Mouse (Mus musculus) right cerebral cortex, postnatal 4 days (tissue): ENCODE measurements at regions not wholly inside any gene's neighbourhood (a gene's known extent, or its start where the extent isn't known, plus 50 kb on each side); places are given as distances from the start of the nearest gene placed in this dataset.

Experiments used
- DNase-seq: peaks from one replicate; pipeline ENCODE4 v3.0.0-alpha.2; 2022

- no peak for DNase-seq
Observed at GRCm38 (mm10) chr9:49946857-49947256, 148.1 kb upstream of the Ncam1 start.

DNA sequence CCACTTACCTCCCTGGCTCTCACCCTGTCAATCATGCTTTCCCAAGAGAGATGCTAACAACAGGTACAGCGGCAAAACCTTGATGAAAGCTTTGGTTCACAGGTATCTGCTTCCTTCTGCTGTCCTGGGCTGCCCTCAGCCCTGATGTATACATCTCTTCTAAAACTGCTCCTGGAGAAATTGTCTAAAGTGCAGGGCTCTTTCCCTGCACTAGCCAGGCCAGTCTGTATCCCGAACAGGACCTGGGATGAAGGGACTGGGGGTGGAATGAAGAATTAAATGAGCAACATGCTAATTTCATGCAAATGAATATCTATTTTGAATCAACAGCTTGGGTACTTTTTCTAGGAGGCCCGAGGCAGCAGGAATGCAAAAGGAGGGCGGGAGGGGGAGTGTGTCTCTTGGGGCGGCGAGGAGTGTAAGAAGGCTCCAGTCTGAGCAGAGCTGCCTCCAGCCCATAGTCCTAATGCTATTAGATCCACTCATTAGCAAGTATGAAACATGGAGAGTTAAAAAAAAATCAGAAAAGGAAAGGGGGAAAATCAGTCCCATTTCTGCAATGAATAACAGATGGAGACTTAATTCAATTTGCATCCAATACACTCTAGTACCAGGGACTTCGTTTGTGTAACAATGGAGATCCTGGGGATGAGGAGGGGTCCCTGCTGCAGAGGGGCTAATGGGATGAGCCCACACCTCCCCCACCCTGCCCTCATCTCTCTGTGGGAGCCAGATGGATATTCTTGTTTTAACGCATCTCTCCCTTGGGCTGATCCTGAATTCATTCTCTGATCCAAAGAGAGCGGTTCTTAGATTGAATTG, 137.0 kb upstream of the Ncam1 start:
- DNase-seq: peak; percentile 45

GRCm38 (mm10) chr9:49928041-49928656, 129.4 kb upstream of the Ncam1 start:
- DNase-seq: no peak

GRCm38 (mm10) chr9:49927281-49927680, 128.6 kb upstream of the Ncam1 start:
- no peak for DNase-seq

- no peak for DNase-seq
Observed at GRCm38 (mm10) chr9:49925796-49926195, 127.1 kb upstream of the Ncam1 start.

DNA sequence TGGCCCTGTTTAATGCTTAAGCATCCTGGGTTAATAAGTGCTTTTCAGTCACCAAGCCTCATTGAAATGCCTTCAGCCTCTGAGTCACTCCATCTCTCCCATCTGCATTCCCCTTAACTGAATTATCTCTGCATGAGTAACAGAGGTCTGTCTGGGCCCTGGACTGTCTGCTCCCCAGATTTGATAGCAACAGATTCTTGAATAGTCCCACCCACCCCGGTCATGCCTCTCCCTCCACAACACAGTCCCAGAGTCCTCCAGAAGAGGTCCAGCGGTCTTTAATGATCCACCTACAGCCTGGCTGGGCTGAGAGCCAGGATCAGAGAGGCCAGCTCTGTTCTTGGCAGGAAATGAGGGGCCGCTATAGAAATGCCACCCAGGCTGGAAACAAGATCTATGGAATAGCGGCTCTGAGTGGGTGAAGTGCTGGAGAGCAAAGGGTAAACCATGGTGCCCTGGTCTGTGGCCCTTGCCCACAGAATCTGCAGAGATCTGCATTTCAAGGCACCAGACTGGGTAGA, 125.3 kb upstream of the Ncam1 start:
- no peak for DNase-seq

DNA sequence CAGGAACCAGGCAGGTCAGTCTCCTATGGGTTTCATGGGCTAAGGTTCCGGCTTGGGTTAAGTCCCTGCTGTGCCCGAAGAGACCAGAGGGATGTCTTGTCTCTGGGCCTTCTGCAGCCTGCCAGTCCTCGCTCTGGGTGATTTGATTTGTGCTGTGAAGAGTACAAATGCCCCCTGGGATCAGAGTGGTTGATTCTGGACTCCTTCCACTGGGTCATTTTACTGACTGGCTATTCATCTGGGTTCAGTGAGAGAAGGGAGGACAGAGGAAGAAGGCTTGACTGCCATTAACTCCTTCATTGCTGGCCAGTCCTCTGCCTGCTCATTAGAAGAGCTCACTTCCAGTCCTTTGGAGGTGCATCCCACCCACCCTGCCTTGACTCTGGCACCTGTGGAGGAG, 124.0 kb upstream of the Ncam1 start:
- DNase-seq: no peak

DNA sequence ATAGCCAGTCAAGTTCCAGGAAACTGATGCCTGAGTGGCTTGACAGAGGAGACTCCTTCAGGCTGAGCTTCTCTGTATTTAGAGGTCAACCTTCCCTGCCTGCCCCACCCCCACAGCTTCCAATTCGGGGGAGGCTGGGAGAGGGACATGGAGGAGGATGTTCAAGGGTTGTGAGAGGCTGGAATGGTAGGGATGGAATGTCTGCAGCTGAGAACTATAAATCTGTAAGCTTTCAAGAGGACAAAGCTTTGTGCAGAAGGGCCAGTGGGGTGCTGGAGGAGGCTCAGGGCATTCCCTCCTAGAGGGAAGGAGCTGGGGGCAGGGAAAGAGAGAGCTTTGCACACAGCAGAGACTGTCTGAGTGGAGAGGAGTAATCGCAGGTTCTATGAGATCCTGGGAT, 123.4 kb upstream of the Ncam1 start:
- DNase-seq: no peak

GRCm38 (mm10) chr9:49921306-49921705, 122.6 kb upstream of the Ncam1 start:
- DNase-seq: no peak

DNA sequence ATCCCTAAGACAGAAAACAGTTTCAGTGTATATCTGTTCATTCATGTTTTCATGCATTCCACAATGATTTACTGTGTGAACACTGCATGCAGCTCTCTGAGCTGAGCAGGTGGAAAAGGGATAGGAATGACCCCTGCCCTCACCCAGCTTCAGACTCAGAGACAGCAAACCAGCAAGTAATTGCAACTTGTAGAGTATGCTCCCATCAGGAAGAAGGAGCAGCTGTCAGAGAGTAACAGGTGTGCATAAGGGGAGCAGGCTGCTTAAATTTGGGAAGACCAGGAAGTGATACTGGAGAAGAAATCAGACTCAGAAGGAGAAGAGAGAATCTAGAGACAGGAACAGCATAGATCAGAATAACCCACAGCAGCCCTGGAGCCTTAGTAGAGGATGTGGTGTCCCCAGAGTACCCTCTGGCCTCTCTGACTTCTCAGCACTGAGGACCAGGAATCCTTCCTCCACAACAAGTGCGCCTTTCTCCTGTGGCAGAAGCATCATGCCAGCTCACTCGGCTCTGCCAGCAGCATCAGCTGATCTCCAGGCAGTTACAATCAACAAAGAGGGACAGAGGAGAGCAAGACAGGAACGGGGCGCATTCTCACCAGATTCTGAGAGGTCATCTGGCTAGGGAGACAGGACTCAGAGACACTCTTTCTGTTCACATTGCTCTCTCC, 116.5 kb upstream of the Ncam1 start:
- DNase-seq: no peak

- no peak for DNase-seq
Observed at GRCm38 (mm10) chr9:49913677-49914076, 115.0 kb upstream of the Ncam1 start.

DNA sequence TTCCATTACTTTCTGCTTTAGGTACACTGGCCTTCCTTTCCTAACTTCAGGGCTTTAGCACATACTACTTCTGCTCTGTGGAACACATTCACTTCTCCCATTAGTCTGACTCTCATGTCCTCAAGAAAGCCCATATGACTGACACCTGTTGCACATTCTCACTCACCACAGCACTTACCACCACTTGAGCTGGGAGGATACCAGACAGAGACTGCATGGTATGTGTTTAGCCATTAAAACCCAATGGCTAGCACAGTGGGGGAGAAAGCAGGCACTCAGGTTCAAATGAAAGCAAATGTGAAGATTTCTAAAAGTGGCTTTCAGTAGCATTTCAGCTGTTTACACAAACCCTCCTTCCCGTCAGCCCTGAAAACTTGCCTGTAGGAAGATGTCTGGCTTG, 113.6 kb upstream of the Ncam1 start:
- no peak for DNase-seq

GRCm38 (mm10) chr9:49906306-49906705, 107.6 kb upstream of the Ncam1 start:
- no peak for DNase-seq

DNA sequence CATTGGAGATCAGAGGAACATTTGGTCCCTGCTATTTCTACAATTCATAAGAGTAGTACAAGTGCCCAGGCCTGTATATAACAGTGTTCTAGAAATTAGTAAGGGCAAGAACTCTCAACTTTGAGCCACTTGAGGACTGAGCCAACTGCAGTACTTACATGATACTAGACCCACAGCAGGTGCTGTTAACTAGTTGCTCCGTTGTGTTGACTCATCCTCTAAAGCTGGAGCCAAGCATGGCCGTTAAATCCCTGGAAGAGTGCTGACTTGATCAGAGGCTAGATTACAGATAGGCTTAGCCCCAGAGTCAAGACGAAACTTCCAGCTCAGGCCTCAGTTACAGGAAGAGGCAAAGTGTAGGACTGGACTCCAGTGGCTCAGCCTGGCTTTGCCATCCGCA, 107.0 kb upstream of the Ncam1 start:
- no peak for DNase-seq

GRCm38 (mm10) chr9:49898947-49899346, 100.2 kb upstream of the Ncam1 start:
- DNase-seq: no peak

- DNase-seq: no peak
Observed at GRCm38 (mm10) chr9:49884516-49885343, 86.0 kb upstream of the Ncam1 start.

DNA sequence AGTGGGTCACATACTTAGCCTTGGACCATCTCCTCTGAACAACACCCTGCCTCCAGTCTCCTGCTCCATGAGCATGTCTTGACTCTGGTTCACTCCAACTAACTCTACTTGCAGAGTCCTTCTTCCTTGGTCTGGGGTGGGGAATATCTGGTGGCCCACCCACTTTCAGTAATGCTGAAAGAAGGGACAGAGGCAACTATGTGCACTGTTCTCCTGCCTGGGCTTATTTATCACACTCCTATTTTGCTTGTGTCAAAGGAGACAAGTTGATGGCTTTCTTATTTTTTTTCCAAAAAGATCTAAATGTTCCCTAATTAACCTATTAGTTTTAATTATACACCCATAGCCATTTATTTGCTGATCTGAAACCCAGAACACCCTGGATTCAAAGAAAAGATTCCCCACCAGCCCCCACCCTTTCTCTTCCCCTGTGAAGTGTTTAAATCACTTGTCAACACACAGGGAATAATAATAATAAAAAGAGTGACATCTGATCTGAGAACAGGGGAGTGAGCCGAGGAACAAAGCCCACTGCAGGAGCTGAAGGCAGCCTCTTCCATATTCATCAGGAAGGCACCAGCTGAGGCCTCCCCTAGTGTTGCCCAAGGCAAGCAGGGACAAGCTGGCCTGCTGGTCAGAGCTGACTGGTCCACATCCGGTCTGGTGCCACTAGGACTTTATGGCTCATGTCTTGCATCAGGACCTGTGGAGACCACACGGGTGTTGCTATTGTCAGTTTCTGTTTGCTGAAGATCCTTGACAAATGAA, 80.8 kb upstream of the Ncam1 start:
- DNase-seq: no peak

- no peak for DNase-seq
Observed at GRCm38 (mm10) chr9:49874881-49875280, 76.2 kb upstream of the Ncam1 start.

- DNase-seq: peak; percentile 37
Observed at GRCm38 (mm10) chr9:49873550-49873949, 74.8 kb upstream of the Ncam1 start.

DNA sequence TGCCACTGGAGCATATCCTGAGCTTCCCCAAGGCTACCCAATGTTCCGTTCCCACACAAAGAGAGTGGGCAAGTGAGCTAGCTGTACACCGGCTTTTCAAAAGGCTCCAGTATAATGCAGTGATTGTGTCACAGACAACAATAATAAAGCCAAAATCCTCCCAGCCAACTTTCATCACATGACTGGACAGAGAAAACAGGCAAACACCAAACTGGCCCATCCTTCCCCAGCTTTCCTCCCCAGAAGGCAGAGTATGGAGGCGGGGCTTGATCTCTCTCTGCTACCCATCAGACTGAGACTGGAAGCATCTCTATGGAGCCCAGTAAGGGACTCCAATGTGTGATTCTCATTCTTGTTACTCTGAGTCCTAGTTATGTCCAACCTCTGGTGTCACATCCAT, 52.8 kb upstream of the Ncam1 start:
- no peak for DNase-seq

DNA sequence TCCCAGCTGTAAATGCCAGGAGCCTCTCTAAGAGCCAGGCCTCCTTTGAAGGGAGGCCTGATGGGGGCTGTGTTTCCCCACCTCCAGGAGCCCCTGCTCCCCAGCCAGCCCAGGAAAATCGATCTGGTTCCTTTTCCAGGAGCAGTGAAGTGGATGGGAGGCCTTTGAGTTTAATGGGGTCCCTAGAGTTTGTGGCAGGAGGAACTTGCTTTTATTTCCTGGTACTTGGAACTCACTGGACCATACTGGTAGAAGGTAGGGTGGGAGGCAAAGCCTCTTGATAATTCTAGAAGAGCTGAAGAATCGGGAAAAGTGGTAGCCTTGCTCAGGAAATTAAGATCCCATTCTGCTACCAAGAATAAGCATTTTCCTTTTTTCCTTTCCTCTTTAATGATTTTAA, 50.7 kb upstream of the Ncam1 start:
- no peak for DNase-seq

DNA sequence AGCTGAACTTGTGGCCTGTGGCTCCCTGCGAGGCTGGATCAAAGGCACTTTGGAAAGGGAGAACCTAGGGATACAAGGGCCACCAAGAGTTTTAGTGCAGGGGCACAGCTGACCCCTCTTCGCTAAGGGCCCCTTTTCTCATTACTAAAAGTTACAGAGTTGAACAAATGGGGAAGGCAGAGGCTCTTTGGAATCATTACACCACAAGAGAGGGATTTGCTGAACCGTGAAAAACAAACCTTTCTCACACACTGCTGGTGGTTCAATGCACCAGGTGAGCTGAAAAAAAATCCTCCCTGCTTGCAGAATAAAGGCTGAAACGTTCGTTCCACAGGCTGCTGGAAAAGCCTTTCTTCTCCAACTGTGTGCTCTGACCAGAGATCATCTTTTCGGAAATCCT, 50.2 kb upstream of the Ncam1 start:
- no peak for DNase-seq
